Mouse (Mus musculus) heart, postnatal 14 days (tissue): ENCODE measurements around the gene Rarres2. TPM values are rescaled to one million over a fixed set of nuclear protein-coding genes. Genes with fewer than 3 reads are reported as not detected.

Experiments
- DNase-seq, 2 experiments: peaks; one replicate each; pipeline ENCODE4 v3.0.0; 2021 to 2022
- intact Hi-C: fragments of 180-260 bp; cut with DNase I; formaldehyde crosslinking; loops from one replicate; pipeline ENCODE4 v1.15.1; 2025
- long read RNA-seq, 2 experiments: library from polyadenylated mRNA; stranded (forward); transcript quantifications; one replicate each; pipeline ENCODE4 v2.0.0; 2021
- total RNA-seq, 2 experiments: library from RNA; stranded (reverse); gene quantifications; 2 replicates each; pipeline ENCODE4 v1.2.3; 2021

Gene Rarres2
- 10 to 100 TPM; 87.7 to 93.2 TPM for total RNA-seq
- long read RNA-seq, experiment 1, transcript Rarres2-201 (6 exons, 731 nt): minor isoform, 8 of 40 reads
- long read RNA-seq, experiment 1, transcript Rarres2-204 (6 exons, 795 nt): major isoform, 17 of 40 reads
- long read RNA-seq, experiment 1, partial matches to known transcripts: 4 of 40 reads
- long read RNA-seq, experiment 1, other reads (novel, unspliced or antisense): 4 of 40 reads
- long read RNA-seq, experiment 2, transcript Rarres2-204 (6 exons, 795 nt): major isoform, 16 of 33 reads
- long read RNA-seq, experiment 2, transcript Rarres2-201 (6 exons, 731 nt): minor isoform, 8 of 33 reads
- long read RNA-seq, experiment 2, partial matches to known transcripts: 2 of 33 reads
- long read RNA-seq, experiment 2, other reads (novel, unspliced or antisense): 3 of 33 reads

DNA sequence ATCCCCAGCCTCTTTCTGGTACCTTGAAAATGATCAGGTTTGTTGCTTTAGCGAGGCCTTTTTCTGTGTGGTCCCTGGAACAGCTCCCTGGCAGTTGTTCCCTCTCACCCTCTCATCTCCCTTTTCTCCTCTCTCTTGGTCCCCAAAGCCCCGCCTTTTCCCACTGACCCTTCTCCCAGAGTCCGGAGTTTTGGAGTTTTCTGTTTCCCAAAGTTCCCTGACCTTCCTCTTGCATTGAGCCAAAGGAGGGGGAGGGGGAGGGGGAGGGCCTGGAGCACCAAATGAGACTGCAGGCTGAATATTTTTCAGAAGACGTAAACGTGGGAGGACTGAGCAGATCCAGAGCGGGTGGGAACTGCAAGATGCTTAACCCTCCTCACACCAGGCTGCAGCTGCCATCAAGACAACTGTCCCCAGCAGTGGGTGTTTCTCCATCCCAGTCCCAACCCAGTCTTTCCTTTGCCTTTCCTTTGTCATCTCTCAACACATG is at the start of gene Rarres2:
TSS of gene Rarres2 (minus strand) at position 218 of the 490 bp plus-strand sequence.
- peak; percentile 59 to 67 for DNase-seq

GRCm38 (mm10) chr6:48620031-48620430 is 47.4 kb upstream of the Rarres2 start:
- intact Hi-C loops: no loop called here
- DNase-seq: no peak

More for the DNA sequence above, at the start of gene Rarres2:
- intact Hi-C loops: no loop called here

DNA sequence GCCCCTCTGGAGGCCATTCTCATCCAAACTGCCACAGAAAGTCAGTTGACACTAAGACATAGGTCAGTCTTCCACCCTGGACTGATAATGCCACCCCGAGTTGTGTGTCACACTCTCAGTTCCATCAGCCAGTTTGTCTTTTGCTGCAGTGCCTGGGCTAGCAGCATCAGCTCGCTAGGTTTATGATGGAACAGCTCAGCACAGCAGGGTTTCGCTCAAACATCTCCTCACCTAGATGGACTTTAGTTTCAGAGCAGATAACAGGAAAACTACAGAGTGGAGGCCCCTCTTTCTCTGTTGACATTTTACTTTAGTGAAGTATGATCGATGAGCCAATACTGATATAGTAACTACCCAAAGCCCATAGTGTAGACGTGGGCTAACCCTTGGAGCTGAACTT is 42.2 kb upstream of the Rarres2 start:
- no peak for DNase-seq
- intact Hi-C loops: no loop called here

DNA sequence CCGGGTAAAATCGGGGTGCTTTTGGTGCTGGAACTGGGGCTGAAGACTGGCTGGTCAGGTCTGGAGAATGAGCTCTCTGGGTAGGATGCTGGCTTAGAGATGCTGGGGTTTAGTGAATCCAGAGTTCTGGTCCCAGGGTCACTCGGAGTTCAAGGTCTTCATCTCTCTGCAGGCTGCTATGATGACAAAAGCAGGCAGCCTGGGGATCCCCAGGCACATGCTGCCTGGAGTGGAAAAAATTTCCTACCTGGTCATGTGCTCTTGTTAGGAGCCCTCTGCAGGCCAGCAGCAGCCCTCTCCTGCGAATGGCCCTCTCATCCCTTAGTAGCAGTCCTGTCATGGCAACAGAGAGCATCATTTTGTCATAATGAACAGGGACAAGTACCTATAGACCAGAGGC is 40.9 kb upstream of the Rarres2 start:
- no peak for DNase-seq
- intact Hi-C loops: no loop called here

DNA sequence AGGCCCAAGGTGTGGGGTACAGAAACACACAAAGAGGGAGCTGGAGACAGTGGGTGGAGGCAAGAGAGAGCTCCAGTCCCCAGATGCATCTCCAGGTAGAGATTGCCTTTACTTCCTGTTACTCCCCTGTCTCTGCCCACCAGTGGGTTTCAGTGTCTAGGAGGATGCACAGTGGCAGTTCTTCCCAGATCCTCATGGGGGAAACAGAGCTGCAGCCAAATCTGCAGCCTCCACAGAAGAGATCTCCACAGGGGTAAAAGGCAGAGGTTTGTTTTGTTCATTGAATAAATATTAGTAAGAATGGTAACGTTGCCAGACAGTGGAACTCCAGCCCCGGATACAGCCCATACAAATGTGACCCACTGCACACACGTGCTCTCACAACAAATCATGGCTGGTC is 38.1 kb upstream of the Rarres2 start:
- no peak for DNase-seq
- intact Hi-C loops: no loop called here

GRCm38 (mm10) chr6:48609512-48609911 is 36.9 kb upstream of the Rarres2 start:
- DNase-seq: no peak
- intact Hi-C loops: no loop called here

DNA sequence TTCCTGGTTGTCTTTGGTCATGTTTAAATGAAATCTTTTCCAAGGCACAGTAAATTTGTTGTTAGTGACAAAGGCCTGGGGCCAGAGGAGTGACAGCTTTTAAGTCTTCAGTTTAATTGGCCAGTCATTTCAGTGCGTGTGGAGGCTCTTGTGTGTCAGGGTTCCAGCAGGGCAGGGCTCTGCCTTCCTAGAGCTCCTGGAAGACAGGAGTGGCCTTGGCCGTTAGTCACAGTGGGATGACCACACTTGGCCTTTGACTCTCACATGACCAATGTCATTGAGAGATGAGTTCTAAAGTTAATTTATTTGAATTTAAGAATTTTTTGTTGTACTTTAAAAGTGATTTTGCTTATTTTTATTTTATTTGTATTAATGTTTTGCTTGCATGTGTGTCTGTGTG is 35.5 kb upstream of the Rarres2 start:
- intact Hi-C loops: no loop called here
- no peak for DNase-seq

DNA sequence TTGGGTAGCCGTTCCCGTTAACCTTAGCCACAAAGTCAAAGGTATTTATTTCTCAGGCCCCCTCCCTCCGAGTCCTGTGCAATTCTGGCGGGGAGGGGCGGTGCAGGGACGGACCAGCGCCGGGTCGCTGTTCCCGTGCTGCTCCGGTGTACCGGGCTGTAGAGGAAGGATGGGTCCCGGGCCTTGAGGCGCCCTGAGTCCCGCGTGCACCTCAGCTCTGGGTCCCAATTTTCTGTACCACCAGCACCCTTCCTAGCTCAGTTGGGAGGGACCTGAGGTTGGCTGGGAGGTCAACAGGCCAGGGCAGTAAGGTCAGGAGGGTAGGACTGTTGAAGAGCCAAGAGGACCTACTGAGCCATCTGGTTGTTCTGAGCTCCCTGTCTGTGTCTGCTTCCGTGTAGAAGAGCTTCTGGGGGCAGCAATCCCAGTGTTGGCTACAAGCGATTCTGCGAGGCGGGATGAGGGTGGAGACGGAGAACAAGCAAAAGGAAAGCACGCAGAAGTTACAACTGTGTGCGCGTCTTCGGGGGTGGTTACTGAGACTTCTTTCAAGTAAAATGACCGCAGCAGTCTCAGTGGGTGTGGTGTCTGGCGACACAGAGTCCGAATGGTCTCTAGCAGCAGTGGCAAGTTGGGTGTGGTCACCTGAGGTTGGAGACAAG is 29.6 kb upstream of the Rarres2 start:
- intact Hi-C loops: no loop called here
- DNase-seq: peak; percentile 45 to 47

GRCm38 (mm10) chr6:48601271-48602079 is 28.9 kb upstream of the Rarres2 start, which contains the start of gene Zfp775:
TSS of gene Zfp775 (plus strand) at chr6:48602063.
- intact Hi-C loops: no loop called here
- DNase-seq: peak; percentile 97 to 98

DNA sequence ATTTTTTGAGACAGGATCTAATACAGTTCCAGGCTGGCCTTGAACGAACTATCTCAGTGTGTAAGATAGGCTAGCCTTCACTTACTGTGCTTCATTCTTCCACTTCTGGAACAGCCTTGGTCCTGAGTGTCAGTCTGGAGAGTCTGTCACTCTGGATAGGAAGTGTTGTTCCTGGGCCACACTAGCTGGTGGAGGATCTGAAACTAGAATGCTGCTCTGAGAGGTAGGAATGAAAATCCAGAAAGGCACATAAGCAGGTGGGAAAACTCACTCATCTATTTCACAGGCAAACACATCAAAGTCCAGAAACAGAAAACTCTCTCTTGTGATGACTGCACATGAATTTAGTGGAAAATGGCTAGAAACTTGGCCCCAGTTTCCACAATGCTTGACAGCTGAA is 28.0 kb upstream of the Rarres2 start:
- DNase-seq: no peak
- intact Hi-C loops: no loop called here

- intact Hi-C loops: no loop called here
- no peak for DNase-seq
Observed at GRCm38 (mm10) chr6:48597233-48597625, 24.6 kb upstream of the Rarres2 start.

DNA sequence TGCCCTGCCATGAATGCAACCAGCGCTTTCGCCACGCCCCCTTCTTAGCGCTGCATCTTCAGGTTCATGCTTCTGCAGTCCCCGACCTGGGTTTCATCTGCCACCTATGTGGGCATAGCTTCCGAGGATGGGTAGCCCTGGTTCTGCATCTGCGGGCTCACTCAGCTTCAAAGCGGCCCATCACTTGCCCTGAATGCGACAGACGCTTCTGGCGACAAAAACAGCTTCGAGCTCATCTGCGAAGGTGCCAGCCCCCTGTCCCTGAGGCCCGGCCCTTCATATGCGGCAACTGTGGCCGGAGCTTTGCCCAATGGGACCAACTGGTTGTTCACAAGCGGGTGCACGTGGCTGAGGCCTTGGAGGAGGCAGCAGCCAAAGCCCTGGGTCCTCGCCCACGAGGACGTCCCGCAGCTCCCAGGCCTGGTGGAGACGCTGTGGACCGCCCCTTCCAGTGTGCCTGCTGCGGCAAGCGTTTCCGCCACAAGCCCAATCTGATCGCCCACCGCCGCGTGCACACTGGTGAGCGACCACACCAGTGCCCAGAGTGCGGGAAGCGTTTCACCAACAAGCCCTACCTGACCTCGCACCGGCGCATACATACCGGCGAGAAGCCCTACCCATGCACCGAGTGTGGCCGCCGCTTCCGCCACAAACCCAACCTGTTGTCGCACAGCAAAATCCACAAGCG is 24.1 kb upstream of the Rarres2 start:
- intact Hi-C loops: no loop called here
- DNase-seq: no peak

DNA sequence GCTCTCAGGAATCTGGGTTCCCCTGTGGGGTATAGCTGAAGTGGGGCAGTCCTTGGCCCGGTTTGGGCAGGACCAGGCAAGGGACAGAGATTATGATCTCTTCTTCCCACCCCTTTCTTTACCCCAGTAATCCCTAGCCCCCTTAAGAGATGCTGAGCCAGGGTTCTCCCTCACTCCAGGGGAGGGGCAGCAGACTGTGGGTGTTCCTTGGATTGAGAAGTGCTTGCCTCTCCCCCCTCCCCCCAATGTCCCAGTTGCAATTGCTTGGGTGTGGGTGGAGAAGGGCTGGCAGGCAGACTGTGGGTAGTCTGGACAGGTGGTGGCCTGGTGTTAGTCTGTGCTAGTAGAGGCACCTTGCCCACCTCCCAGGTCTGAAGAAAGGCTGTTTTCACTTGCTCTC is 22.7 kb upstream of the Rarres2 start:
- no peak for DNase-seq
- intact Hi-C loops: no loop called here

DNA sequence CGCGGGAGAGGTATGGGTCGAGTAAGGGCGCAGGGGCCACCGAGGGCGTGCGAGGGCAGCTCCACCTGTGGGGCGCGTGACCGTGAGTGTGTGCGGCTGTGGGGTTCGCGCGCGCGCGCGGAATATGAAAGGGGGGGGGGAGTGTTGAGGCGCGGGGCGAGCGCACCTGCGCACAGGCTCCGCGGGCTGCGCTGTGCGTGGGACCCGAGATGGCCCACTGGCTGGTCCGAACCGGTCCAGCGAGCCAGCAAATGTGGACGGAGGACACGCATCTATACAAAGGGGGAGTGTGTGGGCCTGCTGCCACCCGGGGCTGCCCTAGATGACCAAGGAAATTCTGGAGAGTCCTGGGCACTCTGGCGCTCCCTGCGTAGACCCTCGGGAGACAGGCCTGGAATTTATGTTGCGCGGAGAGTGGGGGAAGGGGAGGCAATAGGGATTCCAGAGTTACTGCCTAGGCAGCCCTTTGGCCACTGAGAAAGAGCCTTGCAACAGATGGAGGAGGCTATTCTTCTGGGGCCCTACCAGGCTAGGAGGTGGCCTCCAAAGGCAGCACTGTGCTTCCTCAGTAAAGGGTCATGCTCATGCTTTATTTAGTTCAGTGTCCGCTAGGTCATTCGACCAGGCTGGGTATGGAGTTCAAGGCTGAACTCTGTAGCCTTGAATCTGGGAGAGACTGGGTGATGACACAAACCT is 21.6 kb upstream of the Rarres2 start:
- DNase-seq: peak; percentile 11 to 48
- intact Hi-C loops: no loop called here

- DNase-seq: peak; percentile 93 to 96
- intact Hi-C loops: no loop called here
Observed at GRCm38 (mm10) chr6:48593158-48594042, 20.8 kb upstream of the Rarres2 start, which contains the start of the genes Repin1 and Gm44965. TSS of gene Repin1 (plus strand) at chr6:48593883. TSS of gene Gm44965 (plus strand) at chr6:48593941.

DNA sequence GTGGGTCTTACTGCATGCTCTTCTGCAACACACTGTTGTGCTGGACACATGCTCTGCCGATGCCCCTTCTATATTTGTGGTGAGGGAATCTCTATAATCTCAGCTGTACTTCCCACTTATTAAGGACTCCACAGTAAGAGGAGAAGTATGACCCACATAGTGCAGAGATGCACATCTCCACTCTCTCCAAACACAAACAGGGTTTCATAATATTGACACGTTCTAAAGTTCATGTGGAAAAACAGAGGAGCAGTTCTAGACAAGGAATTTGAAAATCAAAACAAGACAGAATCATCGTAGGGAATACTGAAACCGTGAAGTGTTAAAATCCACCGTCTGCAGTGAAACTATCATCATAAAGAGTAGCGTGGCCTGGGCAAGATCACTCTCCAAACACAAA is 19.3 kb upstream of the Rarres2 start:
- no peak for DNase-seq
- intact Hi-C loops: no loop called here

- DNase-seq: no peak
- intact Hi-C loops: no loop called here
Observed at GRCm38 (mm10) chr6:48591221-48591845, 18.7 kb upstream of the Rarres2 start.

DNA sequence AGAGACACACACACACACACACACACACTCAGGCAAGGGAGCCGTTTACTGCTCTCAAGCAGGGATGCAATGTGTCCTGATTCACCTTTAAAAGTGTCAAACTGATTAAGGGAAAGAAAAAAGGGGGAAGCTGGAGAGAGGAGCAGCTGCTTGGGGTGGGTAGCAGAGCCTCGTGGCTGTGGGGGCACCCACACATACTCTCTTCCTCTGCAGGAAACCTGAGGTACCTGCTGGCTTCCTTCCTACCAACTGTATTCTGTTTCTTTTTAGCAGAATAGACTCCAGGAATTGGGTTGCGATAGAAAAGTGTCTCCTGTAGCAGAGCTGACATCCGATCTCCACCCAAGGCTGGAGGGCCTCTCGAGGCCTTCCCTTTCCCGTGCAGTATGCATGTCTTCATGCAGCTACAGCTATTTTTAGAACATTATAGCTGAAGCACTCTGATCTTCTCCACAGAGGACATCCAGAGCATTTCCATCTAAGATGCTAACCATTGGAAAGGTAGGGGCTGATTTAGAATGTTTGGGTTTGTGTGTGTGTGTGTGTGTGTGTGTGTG is 16.7 kb upstream of the Rarres2 start, which contains the start of gene Gm45021:
TSS of gene Gm45021 (plus strand) at position 417 of the 557 bp plus-strand sequence.
- no peak for DNase-seq
- intact Hi-C loops: no loop called here
